Mouse (Mus musculus) ovary, adult 18-20 months (tissue): Measurements from ENCODE around the gene Gm20547.

Experiments used
- DNase-seq: peaks from one replicate; pipeline ENCODE4 v3.0.0; 2022; ENCODE audit warnings: low spot score, mixed read lengths

Gene Gm20547

GRCm38 (mm10) chr17:34895724-34896123 lies 13.9 kb upstream of the Gm20547 start:
- DNase-seq, result no peak

- DNase-seq, result peak; percentile 53
Observed at GRCm38 (mm10) chr17:34894801-34895530, 13.1 kb upstream of the Gm20547 start.

GRCm38 (mm10) chr17:34894074-34894597 lies 12.3 kb upstream of the Gm20547 start:
- peak; percentile 94 for DNase-seq

- DNase-seq, result no peak
Observed at GRCm38 (mm10) chr17:34893072-34893824, 11.4 kb upstream of the Gm20547 start.

- no peak for DNase-seq
Observed at GRCm38 (mm10) chr17:34891377-34891776, 9.5 kb upstream of the Gm20547 start.

- no peak for DNase-seq
Observed at GRCm38 (mm10) chr17:34890074-34890743, 8.4 kb upstream of the Gm20547 start.

GRCm38 (mm10) chr17:34887942-34888341 lies 6.1 kb upstream of the Gm20547 start:
- no peak for DNase-seq

GRCm38 (mm10) chr17:34885615-34886014 lies 3.8 kb upstream of the Gm20547 start:
- DNase-seq, result no peak

GRCm38 (mm10) chr17:34884704-34885103 lies 2.9 kb upstream of the Gm20547 start:
- no peak for DNase-seq

- no peak for DNase-seq
Observed at GRCm38 (mm10) chr17:34883332-34883731, 1.5 kb upstream of the Gm20547 start.

GRCm38 (mm10) chr17:34881166-34881565 lies 676 bp downstream of the Gm20547 start:
- no peak for DNase-seq

GRCm38 (mm10) chr17:34879336-34879879 lies 2.4 kb downstream of the Gm20547 start, which contains the start of gene Zbtb12:
Zbtb12 (plus strand) TSS chr17:34879483.
- no peak for DNase-seq

- no peak for DNase-seq
Observed at GRCm38 (mm10) chr17:34874321-34874720, 7.5 kb downstream of the Gm20547 start.

GRCm38 (mm10) chr17:34865981-34866380 lies 15.9 kb downstream of the Gm20547 start:
- DNase-seq, result no peak

- no peak for DNase-seq
Observed at GRCm38 (mm10) chr17:34862416-34863081, 19.3 kb downstream of the Gm20547 start, which contains the start of gene Cfb. Cfb (minus strand) TSS chr17:34862518.

GRCm38 (mm10) chr17:34861704-34862415 lies 20.0 kb downstream of the Gm20547 start:
- DNase-seq, result no peak

GRCm38 (mm10) chr17:34860514-34860913 lies 21.3 kb downstream of the Gm20547 start:
- no peak for DNase-seq

- DNase-seq, result no peak
Observed at GRCm38 (mm10) chr17:34858670-34859069, 23.2 kb downstream of the Gm20547 start.

- DNase-seq, result no peak
Observed at GRCm38 (mm10) chr17:34855825-34856224, 26.0 kb downstream of the Gm20547 start.

GRCm38 (mm10) chr17:34854761-34855160 lies 27.1 kb downstream of the Gm20547 start:
- DNase-seq, result no peak

GRCm38 (mm10) chr17:34853511-34853910 lies 28.3 kb downstream of the Gm20547 start:
- DNase-seq, result no peak
